Mouse (Mus musculus) adrenal gland, postnatal 14 days (tissue): ENCODE data around the gene Lrrc15. TPM values are rescaled to one million over a fixed set of nuclear protein-coding genes. Genes with fewer than 3 reads are reported as not detected.

ENCODE experiments used
- DNase-seq: peaks from one replicate; pipeline ENCODE4 v3.0.0; 2021; ENCODE audit warnings: mixed read lengths
- long read RNA-seq, 2 experiments: library from polyadenylated mRNA; stranded (forward); transcript quantifications; one replicate each; pipeline ENCODE4 v2.0.0; 2021
- total RNA-seq: library from RNA; stranded (reverse); gene quantifications from 2 replicates; pipeline ENCODE4 v1.2.3, GENCODE M21; 2021

Gene Lrrc15
- total RNA-seq: 0.15 TPM in 2 replicates
- long read RNA-seq, experiment 1: 0 reads
- long read RNA-seq, experiment 2: 0 reads

- DNase-seq: peak; percentile 46
These were observed at the start of gene Lrrc15 for GRCm38 (mm10) chr16:30282844-30283495. TSS of gene Lrrc15 (minus strand) at chr16:30283256.

GRCm38 (mm10) chr16:30314236-30314635, 31.2 kb upstream of the Lrrc15 start:
- DNase-seq: no peak

GRCm38 (mm10) chr16:30310647-30311046, 27.6 kb upstream of the Lrrc15 start, which contains the start of gene Gp5:
TSS of gene Gp5 (minus strand) at chr16:30310779.
- no peak for DNase-seq

GRCm38 (mm10) chr16:30310171-30310515, 27.1 kb upstream of the Lrrc15 start:
- no peak for DNase-seq

GRCm38 (mm10) chr16:30309395-30310170, 26.5 kb upstream of the Lrrc15 start:
- peak; percentile 8 for DNase-seq

GRCm38 (mm10) chr16:30308616-30309394, 25.7 kb upstream of the Lrrc15 start:
- peak; percentile 51 for DNase-seq

- peak; percentile 37 for DNase-seq
These were observed 25.0 kb upstream of the Lrrc15 start for GRCm38 (mm10) chr16:30307961-30308615.

GRCm38 (mm10) chr16:30307306-30307705, 24.2 kb upstream of the Lrrc15 start:
- no peak for DNase-seq

GRCm38 (mm10) chr16:30306102-30306501, 23.0 kb upstream of the Lrrc15 start:
- no peak for DNase-seq

GRCm38 (mm10) chr16:30304236-30304635, 21.2 kb upstream of the Lrrc15 start:
- no peak for DNase-seq

GRCm38 (mm10) chr16:30303411-30303810, 20.4 kb upstream of the Lrrc15 start:
- DNase-seq: no peak

GRCm38 (mm10) chr16:30302686-30303085, 19.6 kb upstream of the Lrrc15 start:
- no peak for DNase-seq

- DNase-seq: no peak
These were observed 16.7 kb upstream of the Lrrc15 start for GRCm38 (mm10) chr16:30299711-30300277.

- no peak for DNase-seq
These were observed 14.4 kb upstream of the Lrrc15 start for GRCm38 (mm10) chr16:30297450-30297849.

GRCm38 (mm10) chr16:30296601-30297275, 13.7 kb upstream of the Lrrc15 start:
- no peak for DNase-seq

- no peak for DNase-seq
These were observed 12.1 kb upstream of the Lrrc15 start for GRCm38 (mm10) chr16:30295106-30295505.

GRCm38 (mm10) chr16:30290436-30290835, 7.4 kb upstream of the Lrrc15 start:
- DNase-seq: no peak

- no peak for DNase-seq
These were observed 2.6 kb upstream of the Lrrc15 start for GRCm38 (mm10) chr16:30285701-30286100.

GRCm38 (mm10) chr16:30283743-30284337, 784 bp upstream of the Lrrc15 start:
- peak; percentile 44 for DNase-seq

- no peak for DNase-seq
These were observed 2.3 kb downstream of the Lrrc15 start for GRCm38 (mm10) chr16:30280676-30281297.
